In genomic region chr3:157946843-157947358, GRCm38 (mm10) we compare ENCODE assay signal across 8 mouse cellular contexts. TPM values are rescaled to one million over a fixed set of nuclear protein-coding genes. Genes with fewer than 3 reads are reported as not detected.
DNase-seq lines count a peak whose midpoint lies in the region; ATAC-seq and TF ChIP-seq lines count a peak whose summit lies in the region.

Ankrd13c (plus strand) TSS chr3:157947239.

- peak within 1 kb of the TSS; percentile 95 for H3K9ac ChIP-seq in lung, postnatal 0 days (replicated peaks; ENCODE audit: low read depth)

- peak; percentile 90 for DNase-seq in MN1 (ENCODE audit: low spot score)
- DNase-seq in cerebellum, adult 9-10 months: peak; percentile 93
- peak; percentile 93 for DNase-seq in hindbrain, embryonic 10.5 days (ENCODE audit: low spot score)
- DNase-seq in layer of hippocampus, adult 9-11 months: peak; percentile 92
- peak; percentile 96 for DNase-seq in lung, postnatal 0 days (ENCODE audit: low spot score)
- DNase-seq in ovary, postnatal 14 days (ENCODE audit: low spot score): peak; percentile 88
- DNase-seq in thymus, postnatal 14 days: peak; percentile 92

- peak within 1 kb of the TSS; percentile 98 for H3K27ac ChIP-seq in hindbrain, embryonic 10.5 days
- peak within 1 kb of the TSS; percentile 99 for H3K27ac ChIP-seq in lung, postnatal 0 days (ENCODE audit: low read length)

- peaks cover 8% of the 10 kb centered on the region for H3K36me3 ChIP-seq in hindbrain, embryonic 10.5 days
- no peaks in the 10 kb centered on the region for H3K36me3 ChIP-seq in lung, postnatal 0 days (ENCODE audit: insufficient read depth, low read length)

- no peaks in the 10 kb centered on the region for H3K9me3 ChIP-seq in hindbrain, embryonic 10.5 days
- H3K9me3 ChIP-seq in lung, postnatal 0 days (ENCODE audit: low read length): no peaks in the 10 kb centered on the region

- peak; percentile 98 for ATAC-seq in frontal cortex, adult (ENCODE audit: low TSS enrichment)
- peak; percentile 98 for ATAC-seq in lung, postnatal 0 days

- H3K27me3 ChIP-seq in hindbrain, embryonic 10.5 days (ENCODE audit: insufficient read depth, poor library complexity, severe bottlenecking): no peaks in the 10 kb centered on the region
- H3K27me3 ChIP-seq in lung, postnatal 0 days (replicated peaks; ENCODE audit: insufficient read depth, low read length): no peaks in the 10 kb centered on the region

- WGBS in hindbrain, embryonic 10.5 days: under 1% methylated on average over 45 of the region's 45 CpGs
- WGBS in lung, postnatal 0 days: under 1% methylated on average over 31 of the region's 45 CpGs

- TF ChIP-seq CTCF in lung, postnatal 0 days (IDR thresholded peaks at IDR 0.05): no peak

- H3K4me2 ChIP-seq in lung, postnatal 0 days (replicated peaks; ENCODE audit: low read depth, low read length): peak within 1 kb of the TSS; percentile 92

- H3K4me1 ChIP-seq in hindbrain, embryonic 10.5 days (replicated peaks): peaks cover 22% of the 10 kb centered on the region
- H3K4me1 ChIP-seq in lung, postnatal 0 days (ENCODE audit: insufficient read depth, low read depth, low read length): peaks cover 4% of the 10 kb centered on the region; the same call in 1 of the 2 replicates

- TF ChIP-seq EP300 in lung, postnatal 0 days (IDR thresholded peaks at IDR 0.05): peak; percentile 39; the same call in 1 of the 2 replicates

- peak within 1 kb of the TSS; percentile 98 for H3K4me3 ChIP-seq in hindbrain, embryonic 10.5 days
- H3K4me3 ChIP-seq in lung, postnatal 0 days (ENCODE audit: low read depth, low read length): peak within 1 kb of the TSS; percentile 93

RNA-seq across cellular contexts. Expression of gene Ankrd13c, which starts in this region (rescaled TPM):
- 19.3 and 19.6 TPM in 2 replicates for polyA plus RNA-seq in hindbrain, embryonic 10.5 days (2016; fragmentation: Nextera tagmentation; extraction: Ambion mirVana)
- polyA plus RNA-seq in lung, postnatal 0 days (2015; fragmentation: Nextera tagmentation; extraction: Ambion mirVana): 13.8 and 17.0 TPM in 2 replicates

Comparison
In these comparisons a context has a peak if more than half of its experiments do, and no peak if none do; other contexts are left out.
1. Peak in every context shown above with its lines: DNase-seq, ATAC-seq, H3K4me3 ChIP-seq and H3K27ac ChIP-seq.